Mouse (Mus musculus) urinary bladder, postnatal 10 days (tissue): ENCODE results near the gene Akt1s1.
"Not testable (repeated sequence)": the region's sequence is repeated elsewhere in the genome, so short reads cannot be mapped to it uniquely, and the experiment has no call there.

ENCODE experiments used
- DNase-seq: peaks from one replicate; pipeline ENCODE4 v3.0.0; 2022; ENCODE audit warnings: low spot score

Gene Akt1s1

GRCm38 (mm10) chr7:44869697-44870528, 21.1 kb downstream of the Akt1s1 start, which contains the start of gene Ptov1:
Gene Ptov1 (minus strand): TSS chr7:44869788.
- DNase-seq, result peak; percentile 65

GRCm38 (mm10) chr7:44870614-44871013, 21.8 kb downstream of the Akt1s1 start:
- no peak for DNase-seq

DNA sequence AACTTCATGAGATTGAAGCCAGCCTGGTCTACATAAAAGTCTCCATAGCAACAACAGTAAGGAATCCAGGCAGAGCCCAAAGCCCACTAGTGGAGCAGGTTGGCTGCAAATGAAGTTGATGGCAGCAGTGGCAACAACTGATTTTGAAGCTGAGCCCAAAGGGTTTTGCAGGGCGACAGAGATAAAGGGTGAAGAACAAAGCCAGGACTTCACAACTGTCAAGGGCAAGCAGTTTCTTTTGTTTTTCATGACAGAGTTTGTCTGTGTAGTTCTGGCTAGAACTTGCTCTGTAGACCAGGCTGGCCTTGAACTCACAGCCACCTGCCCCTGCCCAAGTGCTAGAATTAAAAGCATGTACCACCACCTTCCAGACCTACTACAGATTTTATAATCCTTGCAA, 22.4 kb downstream of the Akt1s1 start:
- no peak for DNase-seq

DNA sequence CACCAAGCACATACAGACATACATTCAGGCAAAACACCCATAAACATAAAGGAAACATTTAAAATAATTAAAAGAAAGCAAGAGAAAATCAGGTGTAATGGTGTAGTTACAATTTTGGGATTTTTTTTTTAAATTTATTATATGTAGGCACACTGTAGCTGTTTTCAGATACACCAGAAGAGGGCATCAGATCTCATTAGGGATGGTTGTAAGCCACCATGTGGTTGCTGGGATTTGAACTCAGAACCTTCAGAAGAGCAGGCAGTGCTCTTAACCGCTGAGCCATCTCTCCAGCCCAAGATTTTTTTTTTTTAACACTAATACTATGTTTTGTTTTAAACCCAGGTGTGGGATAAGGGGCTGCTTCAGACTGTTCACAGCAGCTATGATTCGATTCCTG, 23.0 kb downstream of the Akt1s1 start:
- not testable (repeated sequence) for DNase-seq

- no peak for DNase-seq
These were observed 29.0 kb downstream of the Akt1s1 start for GRCm38 (mm10) chr7:44877833-44878232.

- DNase-seq, result no peak
These were observed 34.2 kb downstream of the Akt1s1 start for GRCm38 (mm10) chr7:44883036-44883435.

- no peak for DNase-seq
These were observed 35.8 kb downstream of the Akt1s1 start for GRCm38 (mm10) chr7:44884637-44885036.

- no peak for DNase-seq
These were observed 38.2 kb downstream of the Akt1s1 start for GRCm38 (mm10) chr7:44886964-44887363.

GRCm38 (mm10) chr7:44888256-44889105, 39.7 kb downstream of the Akt1s1 start:
- DNase-seq, result no peak

DNA sequence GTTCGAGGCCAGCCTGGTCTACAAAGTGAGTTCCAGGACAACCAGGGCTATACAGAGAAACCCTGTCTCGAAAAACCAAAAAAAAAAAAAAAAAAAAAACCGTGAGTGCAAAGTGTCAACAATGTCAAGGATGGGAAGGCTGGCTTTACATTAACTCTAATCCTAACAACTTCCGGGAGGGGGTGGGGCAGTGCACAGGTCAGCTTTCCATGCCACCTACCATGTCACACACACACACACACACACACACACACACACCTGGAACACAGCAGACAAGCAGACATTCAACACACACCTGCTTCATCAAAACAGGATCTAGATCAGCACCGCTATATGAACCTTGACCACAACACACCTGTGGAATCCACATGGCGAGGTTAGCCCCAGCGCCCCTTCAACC, 41.4 kb downstream of the Akt1s1 start:
- no peak for DNase-seq

DNA sequence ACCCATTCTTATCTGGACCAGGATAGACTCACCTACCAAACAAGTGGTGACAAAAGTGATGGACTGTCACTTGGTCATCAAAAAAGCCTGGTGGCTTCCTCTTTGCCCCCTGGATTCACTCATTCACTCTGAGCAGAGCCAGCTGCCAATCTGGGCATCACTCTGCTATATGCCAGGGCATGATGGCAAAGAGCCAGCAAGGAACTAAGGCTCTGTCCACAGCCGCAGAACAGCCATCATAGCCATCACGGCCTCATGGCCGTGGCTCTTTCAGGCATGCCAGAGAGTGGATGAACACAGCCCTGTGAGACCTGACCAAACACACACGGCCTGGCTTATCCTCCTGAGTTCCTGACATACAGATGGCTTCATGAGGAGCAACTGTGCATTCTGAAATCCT, 41.9 kb downstream of the Akt1s1 start:
- no peak for DNase-seq

- DNase-seq, result no peak
These were observed 42.8 kb downstream of the Akt1s1 start for GRCm38 (mm10) chr7:44891611-44892010.

DNA sequence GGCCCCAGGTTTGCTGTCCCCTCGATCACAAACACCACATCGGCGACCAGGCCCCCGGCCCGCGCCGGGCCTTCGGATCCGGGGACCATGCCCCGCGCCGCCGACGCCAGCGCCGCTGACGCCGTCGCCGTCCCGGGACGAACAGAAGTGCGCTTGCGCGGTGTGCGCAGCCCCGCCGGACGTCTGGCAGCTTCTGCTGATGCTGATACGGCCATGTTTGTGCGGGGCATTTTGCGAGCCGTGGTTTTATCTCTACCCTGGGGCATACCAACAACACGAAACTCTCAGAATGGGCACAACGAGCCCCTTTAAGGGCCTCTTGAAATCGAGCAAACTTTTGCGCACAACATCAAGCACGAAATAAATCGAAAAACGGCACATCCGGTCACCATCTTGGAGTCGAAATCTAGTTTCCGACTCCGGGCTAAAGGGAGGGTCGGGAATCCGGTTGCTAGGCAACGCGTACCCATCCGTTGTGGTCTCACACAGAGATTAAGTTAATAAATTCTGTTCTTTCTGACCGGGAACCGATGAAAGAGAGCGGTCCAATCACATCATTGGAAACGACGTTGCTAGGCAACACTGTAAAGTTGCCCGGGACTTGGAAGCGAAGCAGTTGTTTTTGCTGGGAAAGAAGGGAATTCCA, 43.6 kb downstream of the Akt1s1 start, which contains the start of gene Med25:
Gene Med25, minus strand, starts transcription at position 437 of the 646 bp plus-strand sequence.
- peak; percentile 56 for DNase-seq

GRCm38 (mm10) chr7:44893197-44893596, 44.4 kb downstream of the Akt1s1 start:
- no peak for DNase-seq

DNA sequence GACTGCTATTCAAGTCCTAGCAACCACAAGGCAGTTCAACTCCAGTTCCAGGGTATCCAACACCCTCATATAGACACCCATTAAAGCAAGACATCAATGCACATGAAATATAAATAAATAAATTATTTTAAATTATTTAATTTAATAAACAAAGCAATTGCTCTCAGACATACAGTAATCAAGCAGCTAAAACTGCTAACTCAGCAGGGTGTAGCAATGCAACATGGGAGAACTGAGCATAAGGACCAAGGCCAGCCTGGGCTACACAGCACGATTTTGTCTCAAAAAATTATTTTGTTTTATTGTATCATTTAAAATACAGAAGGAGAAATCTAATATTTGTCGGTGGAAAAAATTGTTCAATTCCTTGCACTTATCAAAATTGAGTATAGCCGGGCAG, 45.4 kb downstream of the Akt1s1 start:
- DNase-seq, result no peak

DNA sequence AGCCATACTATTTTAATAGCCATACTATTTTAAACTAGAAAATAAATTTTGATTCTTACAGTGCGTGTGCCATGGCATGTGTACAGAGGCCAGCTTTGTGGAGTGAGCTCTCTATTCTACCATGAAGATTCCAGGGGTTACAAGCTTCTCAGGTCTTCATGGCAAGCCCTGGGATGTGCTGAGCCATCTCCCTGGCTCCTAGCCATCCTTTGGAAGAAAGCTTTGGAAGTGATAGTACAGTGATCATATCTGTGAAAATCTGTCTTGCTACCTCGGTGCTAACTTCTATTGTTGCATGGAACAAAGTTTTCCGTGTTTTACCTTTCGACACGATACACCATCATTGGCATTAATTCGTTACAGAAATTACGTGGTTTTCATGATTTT, 46.4 kb downstream of the Akt1s1 start:
- no peak for DNase-seq

- DNase-seq, result peak; percentile 47
These were observed 47.0 kb downstream of the Akt1s1 start, which contains the start of gene Fuz for GRCm38 (mm10) chr7:44895593-44896434. Gene Fuz (plus strand): TSS chr7:44896079.

DNA sequence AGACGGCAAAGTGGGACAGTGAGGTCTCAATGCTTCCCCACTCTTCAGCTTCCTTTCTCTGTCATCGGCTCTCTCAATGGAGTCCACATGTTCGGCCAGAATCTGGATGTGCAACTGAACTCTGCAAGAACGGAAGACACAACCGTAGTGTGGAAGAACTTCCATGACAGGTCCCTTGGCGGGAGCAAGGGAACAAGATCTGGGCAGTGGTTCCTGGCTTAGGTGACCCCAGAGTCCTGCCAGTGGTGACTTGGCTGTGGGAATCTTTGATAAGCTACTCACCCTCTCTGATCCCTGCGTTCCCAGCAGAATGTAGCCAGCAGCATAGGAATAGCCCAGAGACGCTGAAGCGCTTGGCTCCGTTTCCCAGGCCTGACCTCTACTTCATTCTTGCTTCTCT, 47.7 kb downstream of the Akt1s1 start:
- DNase-seq, result no peak

DNA sequence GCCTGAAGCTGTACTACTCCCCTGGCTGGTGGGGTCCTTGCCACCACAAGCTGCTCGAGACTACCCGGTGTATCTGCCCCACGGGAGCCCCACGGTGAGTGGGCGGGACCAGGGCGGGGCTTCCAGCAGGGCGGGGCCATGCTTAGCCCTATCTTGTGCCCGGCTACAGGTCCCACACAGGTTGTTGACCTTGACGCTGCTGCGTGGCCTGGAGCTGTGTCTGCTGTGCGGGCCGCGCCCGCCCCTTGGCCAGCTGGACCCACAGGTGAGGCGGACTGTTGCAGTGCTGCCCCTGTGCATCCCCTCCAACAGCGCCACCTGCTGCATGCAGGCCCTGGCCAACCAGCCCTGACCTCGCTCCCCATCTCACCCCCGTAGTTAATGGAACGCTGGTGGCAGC, 49.8 kb downstream of the Akt1s1 start:
- DNase-seq, result no peak

- DNase-seq, result no peak
These were observed 51.8 kb downstream of the Akt1s1 start for GRCm38 (mm10) chr7:44900632-44901031.

GRCm38 (mm10) chr7:44901230-44901722, 52.5 kb downstream of the Akt1s1 start:
- no peak for DNase-seq
